Mouse (Mus musculus): ENCODE data around the gene Mob1a.
A peak's percentile ranks its signal among the peaks of the same experiment; 100 is the strongest.

Mob1a gene

DNA sequence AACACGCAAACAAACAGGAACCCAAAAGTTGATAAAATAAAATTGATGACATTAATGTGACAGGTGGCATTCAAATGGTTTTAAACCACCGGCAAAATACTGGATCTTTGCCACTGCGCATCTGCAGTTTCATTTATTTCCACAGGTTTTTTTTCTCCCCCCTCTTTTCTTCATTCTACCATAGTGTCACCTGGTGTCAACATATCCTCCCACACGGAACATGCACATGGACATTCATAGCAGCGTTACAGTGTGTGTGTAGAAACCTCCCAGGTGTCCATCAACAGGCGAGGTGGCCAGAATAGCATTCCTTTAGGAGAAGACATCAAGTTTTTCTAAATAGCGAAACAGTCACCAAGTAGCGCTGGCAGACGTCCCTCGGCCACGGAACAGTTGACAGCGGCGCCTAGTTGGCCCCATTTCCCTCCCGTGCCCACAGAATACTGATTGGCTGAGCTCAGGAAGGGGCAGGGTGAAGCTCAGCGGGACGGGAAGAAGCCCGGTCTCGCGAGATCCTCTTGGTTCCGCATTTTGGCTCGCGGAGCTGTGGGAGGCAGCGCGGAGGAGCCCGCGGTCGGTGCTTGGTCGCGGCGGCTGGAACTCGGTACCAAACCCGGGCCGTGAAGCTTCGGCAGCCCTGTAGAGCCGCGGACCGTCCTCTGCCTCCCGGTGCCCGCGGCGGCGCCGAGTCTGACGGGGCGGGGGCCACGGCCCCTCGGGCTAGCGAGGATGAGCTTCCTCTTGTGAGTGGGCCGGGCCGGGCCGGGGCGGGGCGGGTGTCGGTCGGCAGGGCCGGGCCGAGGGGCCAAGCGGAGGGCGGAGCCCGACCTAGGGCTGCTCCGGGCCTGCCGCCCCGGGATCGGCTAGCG, at the start of gene Mob1a, which contains the start of gene Mthfd2:
Gene Mob1a, plus strand, starts transcription at position 492 of the 869 bp plus-strand sequence.
Gene Mthfd2, minus strand, starts transcription at position 384 of the 869 bp plus-strand sequence.
- peak; percentile 90 to 91 for DNase-seq (ENCODE audit: low spot score in 2 of 2)

DNA sequence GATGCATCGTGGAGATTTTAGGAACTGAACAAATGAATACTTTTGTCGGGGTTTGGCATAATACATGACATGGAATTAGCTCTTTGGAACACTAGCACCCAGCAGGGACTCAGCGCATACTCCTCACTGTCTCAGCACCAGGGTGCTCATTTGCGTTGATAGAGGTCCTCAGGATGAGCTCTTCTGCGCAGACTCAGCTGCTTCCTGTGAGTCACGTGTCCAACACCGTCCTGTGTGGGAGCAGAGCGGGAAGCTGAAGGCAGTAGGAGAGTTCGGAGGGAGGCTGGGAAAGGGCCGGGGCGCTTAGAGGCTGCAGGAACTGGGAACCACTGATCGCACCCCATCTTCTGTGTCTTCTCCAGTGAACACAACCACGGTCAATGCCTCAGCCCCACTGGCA, 48.7 kb upstream of the Mob1a start:
- DNase-seq (ENCODE audit: low spot score in 2 of 2) = no peak

DNA sequence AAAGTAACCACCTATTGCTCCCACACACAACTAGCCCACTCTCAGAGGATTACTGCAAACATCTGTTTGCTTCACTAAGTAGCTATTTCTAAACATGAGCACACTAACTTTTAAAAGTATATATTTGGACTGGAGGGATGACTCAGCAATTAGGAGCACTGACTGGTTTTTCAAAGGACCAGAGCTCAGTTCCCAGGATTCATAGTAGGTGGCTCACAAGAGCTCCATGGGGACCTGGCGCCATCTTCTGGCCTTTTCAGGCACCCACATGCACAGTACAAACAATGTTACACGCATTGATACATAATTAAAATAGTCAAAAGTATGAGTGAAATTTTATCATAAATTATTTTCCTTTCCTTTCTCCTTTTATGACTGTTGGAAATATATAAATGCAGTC, 46.9 kb upstream of the Mob1a start:
- peak in 1 of 2 experiments; percentile 34 for DNase-seq (ENCODE audit: low spot score in 2 of 2)

DNA sequence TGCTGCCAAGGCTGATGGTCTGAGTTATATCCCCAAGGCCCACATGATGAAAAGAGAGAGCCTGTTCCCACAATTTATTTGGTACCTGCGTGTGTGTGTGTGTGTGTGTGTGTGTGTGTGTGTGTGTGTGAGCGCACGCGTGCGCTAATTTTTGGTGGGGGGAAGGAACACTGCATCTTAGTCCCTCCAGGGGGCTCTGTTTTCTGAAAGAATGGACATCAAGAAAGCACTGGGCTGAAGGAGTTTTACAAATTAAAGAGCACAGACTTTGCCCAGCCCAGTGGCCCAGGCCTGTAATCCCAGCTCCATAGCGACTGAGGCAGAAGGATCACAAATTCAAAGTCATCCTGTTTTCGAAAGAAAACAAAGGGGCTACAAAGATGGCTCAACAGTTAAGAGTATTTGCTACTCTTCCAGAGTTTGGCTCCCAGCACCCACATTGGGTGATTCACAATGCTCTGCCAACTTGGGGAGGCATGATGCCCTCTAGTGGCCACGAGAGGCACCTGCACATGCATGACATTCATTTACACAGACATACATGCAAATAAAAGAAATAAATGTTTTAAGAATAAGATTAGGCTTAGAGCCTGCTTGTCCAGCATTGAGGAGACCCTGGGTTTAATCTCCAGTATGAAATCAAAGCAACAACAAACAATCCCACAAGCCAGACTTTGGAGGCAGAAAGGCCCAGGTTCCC, 45.4 kb upstream of the Mob1a start:
- DNase-seq (ENCODE audit: low spot score in 2 of 2) = peak in 1 of 2 experiments; percentile 28

DNA sequence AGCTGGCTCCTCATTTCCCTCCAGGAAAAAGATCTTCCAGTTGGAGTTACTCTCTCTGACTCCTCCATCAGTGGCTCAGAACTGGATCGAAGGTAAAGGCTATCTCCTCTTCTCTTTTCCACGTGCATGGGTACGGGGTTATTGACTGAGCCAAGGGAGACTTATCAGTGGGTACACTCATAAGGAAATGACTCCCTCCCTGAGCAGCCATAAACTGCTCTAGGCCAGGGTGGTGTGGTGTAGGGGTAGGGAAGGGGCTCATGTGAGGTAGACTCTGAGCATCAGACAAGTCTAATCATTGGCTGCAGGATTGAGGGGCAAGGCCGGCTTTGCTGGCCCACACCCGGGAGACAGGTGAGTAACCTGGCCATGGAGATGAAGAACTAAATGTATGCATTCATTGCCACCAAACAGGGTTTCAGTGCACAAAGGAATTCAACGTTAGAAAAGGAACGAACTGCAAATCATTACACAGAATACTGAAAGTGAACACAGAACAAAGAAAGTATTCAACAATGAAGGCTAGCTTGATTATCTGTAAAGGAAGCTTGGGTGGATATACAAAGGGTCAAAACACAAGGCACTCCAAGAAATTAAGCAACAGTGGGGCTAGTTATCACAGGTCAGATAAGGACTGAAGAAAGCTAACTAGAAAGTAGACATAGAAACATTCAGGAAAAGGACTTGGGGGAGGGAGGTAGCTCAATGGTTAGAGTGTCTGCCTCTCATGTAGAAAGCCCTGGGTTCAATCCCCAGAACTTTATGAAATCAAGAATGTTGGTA, 25.2 kb upstream of the Mob1a start:
- no peak for DNase-seq (ENCODE audit: low spot score in 2 of 2)

DNA sequence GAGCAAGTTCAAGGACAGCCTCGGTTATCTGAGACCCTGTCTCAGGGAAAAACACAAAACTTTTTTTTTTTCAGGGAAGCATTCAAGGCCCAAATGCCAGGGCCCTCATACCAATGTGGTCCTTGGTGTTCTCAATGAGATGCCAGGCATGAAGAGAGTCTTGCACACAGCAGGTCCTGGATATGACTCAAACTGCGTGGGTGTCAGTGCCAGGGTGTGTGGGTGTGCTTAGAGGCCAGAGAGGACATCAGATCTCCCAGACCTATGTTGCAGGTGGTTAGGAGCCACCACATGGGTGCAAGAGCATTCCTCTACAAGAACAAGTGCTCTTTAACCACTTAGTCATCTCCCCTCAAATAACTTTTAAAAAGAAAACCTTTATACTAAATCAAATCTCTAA, 24.5 kb upstream of the Mob1a start:
- DNase-seq (ENCODE audit: low spot score in 2 of 2) = no peak

DNA sequence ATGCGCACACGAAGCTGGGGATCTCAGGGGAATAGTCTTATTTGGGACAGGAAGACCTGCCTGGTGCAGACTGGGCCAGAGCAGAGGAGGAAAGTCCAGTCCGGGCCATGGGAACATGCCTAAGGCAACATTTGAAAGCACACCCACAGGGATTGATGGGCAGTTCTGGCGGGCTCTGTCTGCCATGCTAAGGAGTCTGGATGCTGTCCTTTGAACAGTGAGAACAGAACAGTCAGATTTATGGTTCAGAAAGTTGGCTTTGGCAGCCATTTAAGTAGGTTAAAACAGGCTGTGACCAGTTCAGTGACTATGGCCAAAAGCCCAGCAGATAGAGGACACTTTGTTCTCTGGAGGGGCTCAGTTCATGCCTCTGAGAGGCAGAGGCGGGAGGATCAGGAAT, 23.6 kb upstream of the Mob1a start:
- no peak for DNase-seq (ENCODE audit: low spot score in 2 of 2)

DNA sequence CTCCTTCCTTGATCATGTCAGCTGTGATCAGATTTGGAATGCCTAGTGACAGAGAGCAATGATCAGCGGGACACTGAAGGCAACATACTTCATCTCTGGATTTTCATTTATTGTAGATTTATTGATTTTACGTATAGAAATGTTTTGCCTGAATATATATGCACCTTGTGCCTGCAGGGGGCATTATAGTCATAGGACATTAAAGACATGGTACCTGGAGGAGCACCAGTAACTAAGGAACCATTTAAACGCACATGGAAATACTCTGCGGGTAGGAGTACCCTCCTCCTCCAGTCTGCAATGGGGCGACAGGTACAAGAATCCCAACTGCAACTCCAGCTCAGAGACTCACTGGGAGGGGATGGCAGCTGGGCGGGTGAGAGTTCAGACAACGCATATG, 16.8 kb upstream of the Mob1a start:
- no peak for DNase-seq (ENCODE audit: low spot score in 2 of 2)

DNA sequence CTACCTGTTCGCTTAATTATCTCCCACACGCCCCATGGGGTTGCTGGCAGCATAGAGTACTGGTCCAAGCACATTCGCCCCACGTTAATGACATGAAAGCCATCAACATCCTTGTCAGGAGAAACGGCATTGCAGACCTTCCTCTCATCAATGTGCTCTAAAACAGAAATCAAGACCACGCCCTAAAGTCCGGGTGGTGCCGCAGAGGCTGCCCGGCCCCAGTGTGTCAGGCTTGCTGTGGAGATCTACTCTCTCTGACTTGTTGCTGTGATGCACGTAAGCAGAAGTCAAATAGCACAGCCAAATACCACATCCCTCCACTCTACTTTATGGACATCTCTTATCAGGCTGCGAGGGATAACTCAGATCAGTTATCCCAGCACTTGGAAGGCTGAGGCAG, 14.6 kb upstream of the Mob1a start:
- no peak for DNase-seq (ENCODE audit: low spot score in 2 of 2)

DNA sequence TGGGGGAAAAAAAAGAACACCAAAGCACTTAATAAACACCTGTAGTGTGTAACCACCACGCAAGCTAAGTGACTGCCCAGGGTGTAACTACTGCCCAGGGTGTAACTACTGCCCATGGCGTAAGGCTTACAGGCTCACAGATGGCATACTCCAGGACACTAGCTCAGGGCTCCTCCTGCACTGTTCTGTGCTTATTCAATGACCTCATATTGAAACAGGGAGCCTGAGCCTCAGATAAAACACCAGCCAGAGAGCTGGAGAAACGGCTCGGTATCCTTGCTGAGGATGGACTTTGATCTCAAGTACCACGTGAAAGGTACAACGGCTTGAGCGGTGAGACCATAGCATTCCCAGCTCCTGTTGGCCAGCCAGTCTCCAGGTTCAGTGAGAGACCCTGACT, 13.8 kb upstream of the Mob1a start:
- DNase-seq (ENCODE audit: low spot score in 2 of 2) = no peak

DNA sequence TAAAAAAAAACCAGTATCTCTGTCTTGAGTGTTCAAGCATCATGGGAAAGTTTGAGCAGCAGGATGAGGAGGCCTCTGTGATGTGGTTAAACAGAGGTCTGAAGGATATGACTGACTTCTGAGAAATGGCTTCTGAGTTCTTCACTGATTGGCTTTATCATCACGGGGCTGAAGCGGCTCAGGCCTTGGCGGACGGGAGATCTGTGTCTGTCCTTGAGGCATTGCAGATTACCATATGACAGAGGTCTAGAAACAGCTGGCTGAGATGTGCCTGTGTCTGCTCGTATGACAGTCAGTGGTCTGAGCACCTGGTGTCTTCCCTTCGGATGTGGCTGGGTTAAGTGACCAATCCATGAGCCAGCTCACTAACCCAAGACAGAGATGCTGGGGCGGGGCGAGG, 13.3 kb upstream of the Mob1a start:
- no peak for DNase-seq (ENCODE audit: low spot score in 2 of 2)

DNA sequence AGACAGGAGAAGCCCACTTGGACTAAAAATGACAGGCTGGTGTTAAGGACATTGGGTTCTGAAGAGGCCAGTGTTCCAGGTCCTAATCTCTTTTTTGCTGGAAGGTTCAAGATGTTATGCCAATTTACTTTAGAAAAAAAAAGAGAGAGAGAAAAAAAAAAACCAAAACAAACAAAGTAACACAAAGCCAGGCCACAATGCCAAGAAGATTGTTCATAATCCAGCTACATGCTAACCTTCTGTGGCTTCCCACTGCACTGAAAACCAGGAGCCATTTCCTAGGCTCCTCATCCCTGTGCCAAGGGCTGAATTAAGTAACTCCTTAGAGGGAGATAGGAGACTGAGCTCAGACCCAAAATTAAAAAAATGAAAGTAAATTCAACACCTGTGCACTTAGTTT, 10.5 kb upstream of the Mob1a start:
- no peak for DNase-seq (ENCODE audit: low spot score in 2 of 2)

DNA sequence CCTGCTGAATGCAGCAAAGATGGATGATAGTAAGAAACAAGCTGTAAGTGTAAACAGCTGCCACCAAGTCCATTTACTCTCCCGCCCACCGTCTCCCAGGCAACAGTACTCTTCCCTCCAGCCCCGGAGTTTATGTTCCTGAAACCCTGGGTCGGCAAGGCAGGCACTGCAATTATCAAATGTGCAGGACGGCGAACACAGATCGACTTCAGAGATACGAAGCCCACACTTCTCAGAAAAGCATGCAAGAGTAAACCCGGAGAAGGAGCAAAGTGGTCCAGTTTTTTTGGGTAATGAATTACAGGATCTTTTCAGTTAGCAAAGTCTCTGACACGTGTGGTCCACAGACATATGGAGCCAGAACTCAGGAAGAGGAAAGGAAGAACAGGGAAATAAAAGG, 9.8 kb upstream of the Mob1a start:
- no peak for DNase-seq (ENCODE audit: low spot score in 2 of 2)

DNA sequence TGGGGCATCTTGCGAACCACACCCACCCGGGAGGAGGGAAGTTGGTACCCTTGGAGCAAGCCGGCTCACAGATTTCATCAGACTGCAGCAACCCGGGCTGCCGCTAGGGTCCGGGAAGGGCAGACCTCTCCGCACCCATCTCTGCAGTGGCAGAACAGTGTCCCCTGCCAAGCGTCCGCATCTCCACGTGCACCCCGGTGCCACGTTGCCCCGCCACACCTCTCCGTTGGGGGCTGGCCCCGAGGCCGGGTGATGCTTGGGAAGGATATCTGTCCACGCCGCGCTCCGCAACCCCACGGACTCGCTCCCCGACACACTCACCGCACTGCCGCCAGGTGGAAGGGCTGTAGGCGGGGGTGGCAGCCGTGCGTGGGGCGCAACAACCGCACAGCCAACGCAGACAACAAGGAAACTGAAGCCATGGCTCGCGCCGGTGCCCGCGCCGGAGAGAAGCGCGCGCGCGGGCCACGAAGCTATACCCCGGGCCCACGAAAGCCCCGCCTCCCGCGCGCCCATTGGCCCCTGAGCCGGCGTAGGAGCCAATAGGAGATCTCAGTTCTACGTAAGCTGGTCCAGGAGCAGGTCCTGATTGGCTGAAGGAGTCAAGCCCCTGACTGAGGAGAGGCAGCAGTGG, 8.6 kb upstream of the Mob1a start:
- peak; percentile 89 for DNase-seq (ENCODE audit: low spot score in 2 of 2)

DNA sequence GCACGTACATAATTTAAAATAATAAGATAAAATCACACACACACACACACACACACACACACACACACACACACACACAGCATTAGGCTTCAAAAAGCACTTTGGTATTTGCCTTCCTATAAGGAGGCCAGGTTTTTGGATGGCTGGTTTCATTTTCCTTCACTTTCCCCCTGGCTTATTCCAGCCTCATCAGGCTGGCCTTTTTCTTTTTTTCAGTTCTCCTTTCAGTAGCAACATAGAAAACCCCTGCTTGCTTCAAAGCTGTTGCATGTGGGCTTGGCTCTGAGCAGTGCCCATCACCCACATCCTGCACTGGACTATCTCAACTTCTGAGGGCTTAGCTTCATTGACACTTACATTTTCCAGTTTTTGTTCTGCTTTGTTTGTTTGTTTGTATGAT, 3.9 kb upstream of the Mob1a start:
- no peak for DNase-seq (ENCODE audit: low spot score in 2 of 2)

DNA sequence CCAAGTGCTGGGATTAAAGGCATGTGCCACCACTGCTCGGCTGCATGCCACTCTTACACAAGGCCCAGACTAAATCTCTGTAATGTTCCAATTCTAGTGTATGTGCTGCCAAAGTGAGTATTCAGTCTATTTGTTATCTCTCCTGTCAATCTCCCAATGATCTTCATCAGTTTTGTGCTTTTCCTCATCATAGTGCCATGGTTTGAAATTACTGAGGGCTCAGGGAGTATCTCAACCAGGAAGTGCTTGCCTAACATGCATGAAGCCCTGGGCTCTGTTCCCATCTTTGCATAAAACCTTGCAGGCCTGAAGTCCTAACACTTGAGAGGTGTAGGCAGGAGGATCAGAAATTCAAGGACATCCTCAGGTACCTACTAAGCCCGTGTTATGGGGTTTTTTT, 3.0 kb upstream of the Mob1a start:
- no peak for DNase-seq (ENCODE audit: low spot score in 2 of 2)

DNA sequence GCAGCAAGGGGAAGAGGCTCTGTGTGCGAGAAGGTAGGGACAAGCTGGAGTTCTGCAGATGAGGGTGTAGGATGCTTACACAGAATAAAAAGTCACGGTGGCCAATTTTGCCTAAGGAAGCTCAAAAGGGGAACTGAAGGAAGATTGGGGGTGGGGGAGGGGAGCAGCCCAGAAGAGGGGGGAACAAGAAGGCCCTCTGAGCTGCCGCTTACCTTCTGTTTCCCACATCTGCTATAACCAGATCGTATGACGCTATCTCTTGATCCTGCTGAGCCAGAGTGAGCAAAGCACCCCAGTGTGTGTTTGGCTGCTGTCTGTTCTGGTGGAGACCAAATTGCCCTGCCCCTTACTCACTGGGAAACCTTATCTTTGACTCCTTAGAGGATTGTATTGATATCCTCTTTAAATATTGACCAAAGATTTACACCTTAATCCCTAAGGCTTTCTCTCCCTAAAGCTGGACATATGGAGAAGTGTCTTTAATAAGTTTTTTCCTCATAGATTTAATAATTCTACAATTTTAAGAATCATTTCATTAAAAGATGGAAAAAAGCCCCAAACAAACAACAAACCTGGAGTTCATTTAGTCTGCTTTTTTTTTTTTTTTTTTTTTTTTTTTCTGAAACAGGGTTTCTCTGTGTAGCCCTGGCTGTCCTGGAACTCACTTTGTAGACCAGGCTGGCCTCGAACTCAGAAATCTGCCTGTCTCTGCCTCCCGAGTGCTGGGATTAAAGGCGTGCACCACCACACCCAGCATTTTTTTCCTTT, 2.0 kb upstream of the Mob1a start:
- no peak for DNase-seq (ENCODE audit: low spot score in 2 of 2)

DNA sequence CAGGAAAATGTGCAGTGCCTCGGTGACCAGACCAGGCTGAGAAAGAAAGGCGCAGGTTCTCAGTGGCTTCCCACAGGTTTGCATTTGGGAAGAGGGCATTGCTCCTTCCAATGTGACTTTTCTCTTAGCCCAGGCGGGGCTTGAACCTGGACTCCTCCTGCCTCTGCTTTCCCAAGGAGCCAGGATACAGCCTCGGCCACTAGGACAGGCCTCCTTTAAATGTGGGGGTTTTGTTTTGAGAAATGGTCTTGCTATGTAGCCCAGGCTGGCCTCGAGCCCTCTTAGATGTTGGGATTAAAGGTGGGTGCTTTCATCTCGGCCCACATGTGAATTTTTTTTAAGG, 549 bp downstream of the Mob1a start:
- no peak for DNase-seq (ENCODE audit: low spot score in 2 of 2)

DNA sequence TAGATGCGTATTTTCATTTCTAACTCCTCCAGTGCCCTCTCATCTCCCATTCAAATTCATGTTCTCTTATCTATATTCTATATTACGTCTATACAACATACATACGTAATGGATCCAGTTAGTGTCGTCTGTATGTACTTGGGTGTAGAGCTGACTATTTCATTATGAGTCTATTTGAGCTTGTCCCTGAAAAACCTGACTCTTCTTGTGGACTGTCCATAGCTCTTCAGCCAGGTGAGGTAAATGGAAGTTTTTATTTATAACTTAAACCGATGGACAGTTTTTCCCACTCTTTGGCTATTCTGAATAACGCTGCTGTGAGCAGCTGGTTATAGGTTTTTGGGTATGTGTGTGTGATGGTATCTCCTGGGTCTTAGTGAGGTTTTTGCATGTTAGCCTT, 945 bp downstream of the Mob1a start:
- DNase-seq (ENCODE audit: low spot score in 2 of 2) = no peak

DNA sequence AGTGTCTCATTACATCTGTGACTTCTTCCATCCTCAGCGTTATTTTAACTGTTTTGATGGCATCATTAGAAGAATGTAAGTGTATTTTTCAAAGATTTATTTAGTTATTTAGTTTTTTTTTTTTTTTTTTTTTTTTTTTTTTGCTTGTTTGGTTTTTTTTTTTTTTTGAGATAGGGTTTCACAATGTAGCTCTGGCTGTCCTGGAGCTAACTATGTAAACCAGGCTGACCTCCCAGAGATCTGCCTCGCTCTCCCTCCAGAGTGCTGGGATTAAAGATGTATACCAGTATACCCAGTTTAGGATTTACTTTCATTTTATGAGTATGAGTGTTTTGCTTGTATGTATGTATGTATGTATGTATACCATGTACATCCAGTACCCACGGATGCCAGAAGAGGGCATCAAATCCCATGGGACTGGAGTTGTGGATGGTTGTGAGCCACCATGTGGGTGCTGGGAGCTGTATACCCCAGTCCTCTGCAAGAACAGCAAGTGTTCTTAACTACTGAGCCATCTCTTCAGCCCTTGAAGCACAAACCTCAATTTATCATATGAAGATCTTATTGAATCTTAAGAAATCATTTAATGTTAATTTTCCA, 1.9 kb downstream of the Mob1a start:
- DNase-seq (ENCODE audit: low spot score in 2 of 2) = no peak

DNA sequence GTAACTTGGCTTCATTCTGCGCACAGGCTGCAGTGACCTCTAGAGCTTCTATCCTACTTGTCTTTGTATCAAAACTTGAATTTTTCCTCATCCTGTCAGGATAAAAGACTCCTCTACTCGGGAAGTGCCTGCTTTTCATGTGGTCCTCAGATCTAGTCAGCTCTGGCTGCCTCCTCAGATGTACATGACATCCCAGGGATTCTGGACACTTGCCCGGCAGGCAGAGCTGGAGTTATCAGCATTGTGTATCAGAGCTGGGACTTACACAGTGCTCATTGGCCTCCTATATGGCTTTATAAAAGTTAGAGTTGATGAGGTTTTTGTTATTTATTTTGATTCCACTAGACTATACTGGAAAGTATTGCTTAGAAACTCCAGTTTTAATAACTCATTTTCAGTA, 15.6 kb downstream of the Mob1a start:
- DNase-seq (ENCODE audit: low spot score in 2 of 2) = no peak
